Mouse (Mus musculus) embryonic facial prominence, embryonic 14.5 days (tissue): ENCODE data around the gene Best1. TPM values are rescaled to one million over a fixed set of nuclear protein-coding genes. Genes with fewer than 3 reads are reported as not detected.

Experiments
- ATAC-seq: fragments of 200-750 bp; cut with Nextera tagmentation; 2 replicates; pipeline ENCODE4 v1.8.0; 2017; ENCODE audit warnings: low read depth, moderate number of reproducible peaks, moderate TSS enrichment
- DNase-seq: peaks from one replicate; pipeline ENCODE4 v3.0.0-alpha.2; 2015; ENCODE audit warnings: low spot score
- H3K27ac ChIP-seq: fragments of 300-500 bp; sonication (generic); replicated peaks from 2 replicates; pipeline ENCODE4 v1.5.1; 2014; ENCODE audit warnings: low read depth, mild to moderate bottlenecking, low read length, moderate library complexity
- H3K27me3 ChIP-seq: fragments of 300-500 bp; sonication (generic); replicated peaks from 2 replicates; pipeline ENCODE4 v1.6.1; 2014; ENCODE audit warnings: low read length; ENCODE audit not compliant: control insufficient read depth, insufficient read depth
- H3K36me3 ChIP-seq: fragments of 300-500 bp; sonication (generic); 2 replicates; pipeline ENCODE4 v1.6.1; 2014; ENCODE audit warnings: low read length, mixed read lengths; ENCODE audit not compliant: control insufficient read depth, insufficient read depth
- H3K4me1 ChIP-seq: fragments of 300-500 bp; sonication (generic); 2 replicates; pipeline ENCODE4 v1.6.1; 2014; ENCODE audit warnings: antibody characterized with exemption, low read length; ENCODE audit not compliant: control insufficient read depth, insufficient read depth
- H3K4me2 ChIP-seq: fragments of 300-500 bp; sonication (generic); 2 replicates; pipeline ENCODE4 v1.6.1; 2014; ENCODE audit warnings: low read depth, mild to moderate bottlenecking, low read length, moderate library complexity, mixed read lengths
- H3K4me3 ChIP-seq: fragments of 300-500 bp; sonication (generic); 2 replicates; pipeline ENCODE4 v1.5.1; 2014; ENCODE audit warnings: low read depth, mild to moderate bottlenecking, low read length
- H3K9ac ChIP-seq: fragments of 300-500 bp; sonication (generic); 2 replicates; pipeline ENCODE4 v1.6.1; 2014; ENCODE audit warnings: low read depth, mild to moderate bottlenecking, low read length, moderate library complexity, mixed read lengths
- H3K9me3 ChIP-seq: fragments of 300-500 bp; sonication (generic); 2 replicates; pipeline ENCODE4 v1.6.1; 2016; ENCODE audit warnings: low read length; ENCODE audit not compliant: control insufficient read depth
- WGBS: fragments of 180-500 bp; shearing (Covaris S2); extraction: QIAGEN DNeasy Blood & Tissue Kit; methylation state at CpG from one replicate; pipeline ENCODE4 v1.1.7; 2014; 5-methylcytosine and 5-hydroxymethylcytosine counted together
- polyA plus RNA-seq: library from polyadenylated mRNA; unstranded; fragments of >200 nt; fragmentation: Nextera tagmentation; extraction: Ambion mirVana; gene quantifications from 2 replicates; pipeline ENCODE4 v1.2.1, GENCODE M21; 2014

The Best1 gene
- polyA plus RNA-seq, 1 experiment from 2014 or later = 1.5 TPM

- no peaks in the 10 kb centered on the region for H3K36me3 ChIP-seq
- no peaks in the 10 kb centered on the region for H3K9me3 ChIP-seq
- no peaks in the 10 kb centered on the region for H3K4me1 ChIP-seq
- no peak overlapping the region for H3K4me3 ChIP-seq
- ATAC-seq (peak; percentile 50), DNase-seq (no peak)
- H3K4me2 ChIP-seq = no peak overlapping the region
- H3K9ac ChIP-seq = no peak overlapping the region
- no peaks in the 10 kb centered on the region for H3K27me3 ChIP-seq
- 44% methylated on average over 2 of the region's 2 CpGs for WGBS
- H3K27ac ChIP-seq = no peak overlapping the region
Measured at GRCm38 (mm10) chr19:9966096-9966867, 35.2 kb downstream of the Best1 start.

DNA sequence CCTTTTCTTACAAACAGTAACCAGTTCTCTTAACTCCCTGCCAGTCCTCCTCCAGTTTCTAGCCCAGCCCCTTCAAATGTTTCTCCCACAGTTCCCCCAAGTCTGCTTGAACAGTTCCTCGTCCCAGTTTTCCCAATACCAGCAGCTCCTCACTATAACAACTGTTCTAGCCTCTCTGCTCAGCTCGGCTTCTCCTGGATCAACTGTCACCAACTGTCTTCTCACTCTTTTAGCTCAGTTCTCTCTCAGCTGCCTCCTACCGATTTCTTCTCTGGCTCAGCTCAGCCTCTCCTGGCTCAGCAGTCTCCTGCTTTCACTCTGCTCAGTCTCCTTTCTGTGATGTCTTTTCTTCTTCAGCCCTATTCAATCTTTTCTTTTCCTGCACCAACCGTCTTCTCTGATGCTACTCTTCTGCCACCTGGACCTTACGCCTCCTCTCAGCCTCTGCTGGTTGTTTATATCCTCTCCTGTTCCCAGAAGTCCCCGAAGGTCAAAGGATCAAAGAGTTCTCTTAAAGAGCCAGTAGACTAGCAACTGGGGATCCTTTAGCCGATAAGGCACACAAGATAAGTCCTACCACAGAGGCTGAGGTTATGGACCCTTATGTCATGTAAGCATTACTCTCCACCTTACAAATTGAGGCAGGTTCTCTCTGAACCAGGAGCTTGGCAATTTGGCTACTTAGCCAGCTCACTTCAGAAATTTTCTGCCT, 37.1 kb downstream of the Best1 start:
- Histone ChIP-seq H3K36me3 (no peaks in the 10 kb centered on the region), H3K27ac (no peak overlapping the region), H3K4me3 (no peak overlapping the region), H3K27me3 (no peaks in the 10 kb centered on the region), H3K4me2 (no peak overlapping the region), H3K9me3 (no peaks in the 10 kb centered on the region), H3K9ac (no peak overlapping the region), H3K4me1 (no peaks in the 10 kb centered on the region)
- DNase-seq = no peak
- ATAC-seq = no peak
- 23% methylated on average over 7 of the region's 7 CpGs for WGBS

DNA sequence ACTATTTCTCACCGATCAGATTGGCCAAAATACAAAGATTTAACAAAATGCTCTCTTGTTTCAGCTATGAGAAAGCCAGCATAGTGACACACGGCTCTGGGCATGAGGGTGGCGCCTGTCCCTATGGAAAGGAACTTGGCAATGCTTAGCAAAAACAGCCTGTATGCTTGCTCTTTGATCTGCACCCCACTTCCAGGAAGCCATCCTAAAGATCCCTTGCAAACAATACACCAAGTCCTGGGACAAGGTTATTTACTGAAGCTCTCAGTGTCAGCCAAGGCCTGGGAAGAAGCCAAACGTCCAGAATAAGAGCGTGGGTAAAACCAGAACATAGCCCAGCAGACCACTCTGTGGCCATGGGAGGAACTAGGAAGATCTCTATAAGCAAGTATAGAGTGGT, 40.7 kb downstream of the Best1 start:
- Histone ChIP-seq H3K27ac (no peak overlapping the region), H3K9me3 (no peaks in the 10 kb centered on the region), H3K36me3 (no peaks in the 10 kb centered on the region), H3K4me1 (no peaks in the 10 kb centered on the region), H3K27me3 (no peaks in the 10 kb centered on the region), H3K4me2 (no peak overlapping the region), H3K9ac (no peak overlapping the region), H3K4me3 (no peak overlapping the region)
- 76% methylated on average over 5 of the region's 5 CpGs for WGBS
- no peak for ATAC-seq
- DNase-seq = no peak

- DNase-seq (no peak), ATAC-seq (no peak)
- H3K4me2 ChIP-seq = no peak overlapping the region
- no peaks in the 10 kb centered on the region for H3K36me3 ChIP-seq
- peaks cover 18% of the 10 kb centered on the region for H3K4me1 ChIP-seq
- H3K4me3 ChIP-seq = no peak overlapping the region
- H3K27ac ChIP-seq = no peak overlapping the region
- H3K9ac ChIP-seq = no peak overlapping the region
- WGBS = 89% methylated on average over 5 of the region's 5 CpGs
- no peaks in the 10 kb centered on the region for H3K27me3 ChIP-seq
- no peaks in the 10 kb centered on the region for H3K9me3 ChIP-seq
Measured at GRCm38 (mm10) chr19:9957965-9958364, 43.5 kb downstream of the Best1 start.

GRCm38 (mm10) chr19:9956624-9957388, 44.6 kb downstream of the Best1 start:
- H3K9ac ChIP-seq = no peak overlapping the region
- no peaks in the 10 kb centered on the region for H3K36me3 ChIP-seq
- no peak for DNase-seq
- no peaks in the 10 kb centered on the region for H3K9me3 ChIP-seq
- WGBS = 75% methylated on average over 4 of the region's 4 CpGs
- H3K27me3 ChIP-seq = no peaks in the 10 kb centered on the region
- H3K4me1 ChIP-seq = peaks cover 18% of the 10 kb centered on the region
- no peak overlapping the region for H3K4me2 ChIP-seq
- no peak for ATAC-seq
- H3K4me3 ChIP-seq = no peak overlapping the region
- H3K27ac ChIP-seq = no peak overlapping the region

GRCm38 (mm10) chr19:9955438-9955837, 46.0 kb downstream of the Best1 start:
- 73% methylated on average over 1 of the region's 1 CpGs for WGBS
- no peaks in the 10 kb centered on the region for H3K36me3 ChIP-seq
- no peaks in the 10 kb centered on the region for H3K9me3 ChIP-seq
- ATAC-seq (no peak), DNase-seq (no peak)
- peaks cover 18% of the 10 kb centered on the region for H3K4me1 ChIP-seq
- H3K4me2 ChIP-seq = no peak overlapping the region
- H3K9ac ChIP-seq = peak overlapping the region; percentile 50; the same call in 1 of the 2 replicates
- no peak overlapping the region for H3K4me3 ChIP-seq
- H3K27me3 ChIP-seq = no peaks in the 10 kb centered on the region
- peak overlapping the region; percentile 94 for H3K27ac ChIP-seq

DNA sequence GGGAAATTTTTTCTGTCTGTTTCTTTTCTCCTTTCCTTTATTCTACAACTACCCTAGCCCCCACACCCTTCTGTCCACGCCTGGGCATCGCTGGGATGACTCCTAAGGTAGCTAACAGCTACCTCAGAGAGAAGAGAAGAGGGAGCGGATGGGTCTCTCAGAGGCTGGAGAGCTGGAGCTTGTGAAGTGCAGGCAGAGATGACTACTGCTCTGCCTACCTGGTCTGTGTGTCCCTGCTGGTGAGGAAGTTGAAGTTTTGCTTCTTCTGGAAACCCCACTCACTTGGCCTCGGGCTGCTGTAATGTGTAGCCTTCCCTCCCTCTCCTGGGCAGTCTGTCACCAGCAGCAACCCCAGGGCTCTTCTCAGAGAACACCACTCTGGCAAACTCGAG, 46.6 kb downstream of the Best1 start:
- no peaks in the 10 kb centered on the region for H3K36me3 ChIP-seq
- peak overlapping the region; percentile 39 for H3K4me2 ChIP-seq
- peaks cover 18% of the 10 kb centered on the region for H3K4me1 ChIP-seq
- no peak overlapping the region for H3K4me3 ChIP-seq
- no peaks in the 10 kb centered on the region for H3K27me3 ChIP-seq
- ATAC-seq (peak; percentile 53), DNase-seq (no peak)
- peak overlapping the region; percentile 94 for H3K27ac ChIP-seq
- 33% methylated on average over 5 of the region's 5 CpGs for WGBS
- H3K9ac ChIP-seq = peak overlapping the region; percentile 50
- no peaks in the 10 kb centered on the region for H3K9me3 ChIP-seq

- DNase-seq = peak; percentile 93
- H3K4me3 ChIP-seq = no peak overlapping the region
- 22% methylated on average over 7 of the region's 7 CpGs for WGBS
Measured at GRCm38 (mm10) chr19:9954055-9954810, 47.2 kb downstream of the Best1 start.

More at GRCm38 (mm10) chr19:9954055-9954810, 47.2 kb downstream of the Best1 start:
- peak; percentile 91 for ATAC-seq
- no peaks in the 10 kb centered on the region for H3K9me3 ChIP-seq
- H3K4me2 ChIP-seq = peak overlapping the region; percentile 39
- H3K27me3 ChIP-seq = no peaks in the 10 kb centered on the region
- peaks cover 18% of the 10 kb centered on the region for H3K4me1 ChIP-seq
- H3K9ac ChIP-seq = peak overlapping the region; percentile 50
- H3K36me3 ChIP-seq = no peaks in the 10 kb centered on the region
- peak overlapping the region; percentile 94 for H3K27ac ChIP-seq
